Mouse (Mus musculus): ENCODE data around the gene Tmem171. TPM values are rescaled to one million over a fixed set of nuclear protein-coding genes. Genes with fewer than 3 reads are reported as not detected.

Gene Tmem171
- polyA plus RNA-seq (2012; rRNA removed; ENCODE audit: low replicate concordance): 0.13 and 3.5 TPM in 2 replicates

GRCm38 (mm10) chr13:98694773-98695314 lies at the start of gene Tmem171:
Gene Tmem171 (minus strand): TSS chr13:98694834.

DNA sequence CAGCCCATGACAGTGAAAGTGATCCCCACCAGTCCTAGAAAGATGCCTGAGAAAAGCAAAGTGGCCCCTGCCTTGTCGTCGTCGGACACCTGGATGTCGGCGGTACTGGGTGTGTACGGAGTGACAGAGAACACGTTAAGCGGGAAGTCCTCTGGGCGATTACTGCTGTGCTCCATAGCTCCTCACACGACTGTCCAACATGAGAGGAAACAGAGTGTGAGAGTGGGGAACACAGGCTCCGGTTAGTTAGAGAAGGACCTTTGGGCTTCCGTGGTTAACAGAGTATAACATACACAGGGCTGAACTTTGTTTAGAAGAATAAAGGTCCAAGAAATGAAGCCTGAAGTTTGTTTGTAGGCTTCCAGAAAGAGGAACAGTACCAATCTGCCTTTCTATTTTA lies 57.5 kb downstream of the Tmem171 start, which contains the start of gene Tmem174:
Gene Tmem174 (minus strand): TSS at position 266 of the 400 bp plus-strand sequence.

Other genes starting within 250 kb of the Tmem171 start
- 2.1 and 2.4 TPM in 2 replicates for gene Gm10320, start 202.8 kb downstream of the Tmem171 start, polyA plus RNA-seq (2012; rRNA removed; ENCODE audit: low replicate concordance)
- not detected in 2 replicates for gene Tmem174, start 57.4 kb downstream of the Tmem171 start, polyA plus RNA-seq (2012; rRNA removed; ENCODE audit: low replicate concordance)
- 19.3 and 21.2 TPM in 2 replicates for gene Fcho2, start 120.6 kb upstream of the Tmem171 start, polyA plus RNA-seq (2012; rRNA removed; ENCODE audit: low replicate concordance)
- gene Tnpo1, start 231.6 kb upstream of the Tmem171 start, polyA plus RNA-seq (2012; rRNA removed; ENCODE audit: low replicate concordance): 25.6 and 44.0 TPM in 2 replicates